Mouse (Mus musculus) spleen, postnatal 14 days (tissue): ENCODE measurements at regions not wholly inside any gene's neighbourhood (a gene's known extent, or its start where the extent isn't known, plus 50 kb on each side); places are given as distances from the start of the nearest gene placed in this dataset.

Source experiments
- DNase-seq, 2 experiments: peaks; one replicate each; pipeline ENCODE4 v3.0.0; 2021 to 2022; ENCODE audit warnings: low spot score in 2 of 2

DNA sequence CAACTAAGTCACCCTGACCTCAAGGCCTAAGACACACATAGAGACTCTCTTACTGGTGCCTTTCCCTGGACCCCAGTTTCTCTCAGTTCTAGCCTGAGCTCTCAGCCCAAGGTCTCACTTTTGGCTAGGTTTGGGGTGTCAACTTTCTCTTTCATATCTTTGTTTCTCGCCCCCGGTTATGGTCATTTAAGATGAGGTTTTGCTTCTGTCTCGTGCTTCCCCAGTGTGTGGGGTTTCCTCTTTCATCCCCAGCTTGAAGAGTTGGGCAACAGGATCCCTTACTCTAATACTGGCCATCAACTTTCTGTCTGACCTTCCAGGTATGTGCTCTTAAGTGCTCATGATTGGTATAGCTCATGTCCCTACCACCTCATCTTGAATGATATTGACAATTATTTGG lies 67.5 kb downstream of the Lmo4 start:
- DNase-seq: no peak

DNA sequence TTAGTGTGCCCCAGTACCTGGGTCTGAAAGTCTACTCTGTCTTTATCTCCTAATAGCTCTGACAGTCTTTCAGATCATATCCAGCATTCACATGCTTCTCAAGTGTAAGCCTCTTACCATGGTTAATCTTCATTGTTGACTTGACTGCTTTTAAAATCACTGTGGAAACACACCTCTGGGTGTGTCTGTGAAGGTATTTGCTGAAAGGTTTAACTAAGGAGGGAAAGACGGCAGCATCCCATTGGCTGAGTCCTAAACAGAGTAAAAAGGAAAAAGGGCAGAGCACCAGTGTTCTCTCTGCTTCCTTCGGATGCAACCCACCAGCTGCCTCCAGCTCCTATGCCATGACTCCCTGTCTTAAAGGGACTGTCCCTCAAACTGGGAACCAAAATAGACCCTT lies 68.6 kb downstream of the Lmo4 start:
- DNase-seq: no peak

DNA sequence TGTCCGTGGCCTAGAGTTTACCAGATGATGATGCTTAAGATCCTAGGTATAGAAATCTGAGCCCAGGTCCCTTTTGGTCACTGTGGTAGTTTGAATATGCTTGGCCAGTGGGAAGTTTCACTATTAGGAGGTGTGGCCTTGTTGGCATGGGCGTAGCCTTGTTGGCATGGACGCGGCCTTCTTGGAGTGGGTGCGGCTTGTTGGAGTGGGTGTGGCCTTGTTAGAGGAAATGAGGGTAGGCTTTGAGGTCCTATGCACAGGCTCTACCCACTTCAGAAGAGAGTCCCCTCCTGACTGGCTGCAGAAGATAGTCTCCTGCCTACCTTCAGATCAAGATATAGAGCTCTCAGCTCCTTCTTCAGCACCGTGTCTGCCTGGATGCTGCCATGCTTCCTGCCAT lies 69.4 kb downstream of the Lmo4 start:
- DNase-seq: no peak

DNA sequence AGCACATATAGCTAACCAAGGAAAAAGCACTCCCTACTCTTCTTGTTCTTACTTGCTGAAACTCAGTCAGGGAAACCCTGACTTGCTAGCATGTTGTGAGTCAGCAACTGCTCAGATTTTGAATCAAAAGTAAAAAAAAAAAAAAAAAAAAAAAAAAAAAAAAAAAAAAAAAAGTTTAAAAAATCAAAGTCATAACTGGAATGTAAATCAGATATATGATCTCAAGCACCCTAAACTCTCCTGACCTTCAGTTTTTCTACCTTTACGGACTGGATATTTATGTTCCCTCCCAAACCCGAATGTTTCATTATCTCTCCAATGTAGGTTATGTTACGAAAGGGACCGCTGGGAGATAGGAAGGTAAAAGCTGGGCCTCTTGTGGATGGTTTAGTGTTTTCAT lies 77.0 kb downstream of the Lmo4 start:
- DNase-seq: no peak

DNA sequence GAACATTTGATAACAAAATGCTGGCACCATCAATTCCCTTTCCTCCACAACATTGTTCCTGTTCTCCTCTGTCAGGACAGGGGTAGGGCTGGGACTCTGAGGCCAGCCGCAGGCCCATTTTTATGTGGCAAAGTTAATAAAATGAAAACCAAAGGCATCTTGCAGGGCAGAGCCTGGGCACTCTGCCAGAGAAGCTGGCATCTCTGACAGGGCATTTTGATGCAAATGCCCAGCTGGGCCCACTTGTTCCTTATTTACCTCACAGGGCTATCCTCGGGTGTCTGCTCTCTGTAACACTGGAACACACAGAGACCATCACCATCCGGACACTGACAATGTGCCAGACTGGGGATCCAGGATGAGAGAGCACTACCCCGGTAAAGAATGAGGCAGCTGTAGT lies 80.7 kb downstream of the Lmo4 start:
- DNase-seq: no peak

DNA sequence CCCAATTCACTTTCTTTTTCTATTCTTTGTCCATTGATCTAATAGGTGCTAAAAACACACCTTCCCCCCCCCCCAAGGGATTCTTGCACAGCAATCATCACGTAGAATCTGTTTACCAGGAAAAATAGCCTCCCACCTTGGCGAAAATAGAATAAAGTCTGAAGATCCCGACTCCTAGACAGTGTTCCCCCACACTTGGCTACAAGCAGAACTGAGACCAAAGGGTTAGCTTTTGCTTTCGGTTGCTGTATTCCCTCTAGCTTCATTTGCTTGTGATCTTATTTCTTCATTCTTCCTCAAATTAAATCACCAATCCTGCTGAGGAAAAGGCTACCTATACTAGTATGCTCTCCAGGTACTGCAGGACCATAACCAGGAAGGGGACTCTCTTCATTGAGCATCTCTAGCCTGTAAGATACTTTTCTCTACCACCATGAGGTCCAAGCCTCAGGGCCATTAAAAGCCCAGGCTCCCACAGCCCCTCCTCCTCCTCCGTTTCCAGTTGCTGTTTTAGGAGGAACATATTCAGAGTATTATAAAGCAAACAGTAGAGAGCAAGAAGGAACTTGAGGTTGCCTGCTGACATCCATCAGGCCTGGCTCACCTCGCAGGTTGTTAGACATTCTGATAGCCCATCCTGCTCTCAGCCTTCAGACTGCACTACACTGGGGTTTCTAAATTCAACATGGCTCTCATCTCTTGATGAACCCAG lies 81.5 kb downstream of the Lmo4 start:
- no peak for DNase-seq

DNA sequence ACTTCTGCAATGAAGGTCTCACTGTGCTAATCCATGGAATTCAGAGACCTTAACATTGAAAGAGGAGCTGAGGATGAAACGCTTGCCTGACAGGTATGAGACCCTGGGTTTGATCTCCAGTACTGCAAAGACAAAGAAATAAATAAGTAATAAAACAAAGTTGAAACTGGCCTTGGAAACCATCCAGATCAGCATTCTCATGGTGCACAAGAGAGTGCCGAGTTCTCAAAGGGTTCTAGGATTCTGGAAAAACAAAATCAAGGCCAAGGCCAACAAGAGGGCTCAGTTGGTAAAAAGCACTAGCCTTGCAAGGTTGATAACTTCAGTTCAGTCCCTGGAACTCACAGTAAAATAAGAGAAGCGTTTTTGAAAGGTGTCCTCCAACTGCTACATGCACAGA lies 85.9 kb downstream of the Lmo4 start:
- DNase-seq: no peak

DNA sequence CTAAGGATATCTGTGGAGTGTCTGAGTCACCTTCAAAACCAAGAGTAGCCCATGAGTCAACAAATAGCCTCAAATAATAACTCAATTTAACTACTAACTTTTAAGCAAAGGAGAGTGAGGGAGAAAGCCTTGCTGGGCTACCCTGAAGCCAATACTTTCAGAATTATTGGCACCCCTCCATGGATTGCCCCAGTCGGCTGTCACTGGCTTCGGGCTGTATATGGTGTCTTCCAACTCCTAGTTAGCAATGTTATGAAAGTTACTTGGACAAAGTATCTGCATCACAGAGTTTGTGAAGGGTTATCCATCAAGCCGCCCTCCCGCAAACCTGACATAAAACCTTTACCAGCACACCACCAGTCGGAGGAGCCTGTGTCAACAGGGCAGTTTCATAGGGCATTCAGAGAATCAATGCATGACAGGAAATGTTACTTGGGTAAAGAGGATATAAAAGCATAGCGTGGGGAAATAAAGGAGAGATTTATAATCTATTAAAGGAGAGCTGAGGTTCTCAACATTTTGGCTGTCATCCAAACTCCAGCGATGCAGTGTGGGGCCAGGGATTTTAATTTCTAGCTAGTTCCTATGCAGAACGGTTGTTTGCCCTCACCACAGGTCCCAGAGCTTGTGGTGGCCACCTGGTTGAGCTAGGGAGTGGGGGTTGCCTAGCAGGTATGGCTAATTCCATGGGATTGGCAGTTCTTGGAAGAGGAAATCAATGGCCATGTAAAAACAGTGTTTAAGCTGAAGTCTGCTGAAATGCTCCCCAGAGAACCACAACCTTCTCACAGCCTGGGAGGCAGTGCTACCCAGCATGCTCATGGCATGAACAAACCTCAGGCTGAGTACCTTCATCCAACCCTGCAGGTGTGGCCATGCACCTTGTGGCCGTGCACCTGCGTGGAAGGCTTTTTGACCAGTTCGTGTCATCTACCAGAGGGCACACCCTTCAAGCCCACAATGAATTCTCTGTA lies 91.1 kb downstream of the Lmo4 start:
- no peak for DNase-seq

DNA sequence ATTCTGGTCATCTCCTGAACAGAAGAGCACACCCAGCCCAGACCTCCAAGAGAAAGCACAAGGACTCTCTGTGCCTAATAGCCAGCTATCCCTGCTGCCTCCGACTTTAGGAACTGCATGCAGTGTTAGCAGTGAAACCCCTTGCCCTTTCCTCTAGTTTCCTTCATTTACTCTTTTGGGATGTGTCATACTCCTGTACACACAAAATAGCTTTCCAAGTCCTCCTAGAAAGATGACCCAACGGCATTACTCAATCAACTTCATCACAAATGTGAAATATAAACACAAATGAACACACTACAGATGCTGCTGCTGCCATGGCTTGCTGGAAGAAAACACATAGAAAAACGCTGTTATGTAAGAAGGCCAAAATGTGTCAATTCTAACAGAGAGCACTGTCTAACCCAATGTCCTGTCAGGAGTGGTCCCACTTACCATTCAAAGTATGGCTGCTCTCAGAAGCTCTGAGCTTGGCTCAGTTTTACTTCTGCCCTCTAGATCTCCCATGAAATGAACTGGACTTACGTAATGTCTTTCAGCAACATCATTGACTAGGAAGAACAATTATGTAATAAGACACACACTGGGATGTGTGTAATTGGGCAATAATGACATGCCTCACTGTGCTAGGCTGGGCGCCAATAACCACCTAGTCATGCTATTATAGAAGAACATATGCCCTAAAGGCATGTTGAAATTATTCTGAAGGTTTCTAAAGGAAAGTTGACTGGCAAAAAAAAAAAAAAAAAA lies 94.5 kb downstream of the Lmo4 start:
- no peak for DNase-seq

DNA sequence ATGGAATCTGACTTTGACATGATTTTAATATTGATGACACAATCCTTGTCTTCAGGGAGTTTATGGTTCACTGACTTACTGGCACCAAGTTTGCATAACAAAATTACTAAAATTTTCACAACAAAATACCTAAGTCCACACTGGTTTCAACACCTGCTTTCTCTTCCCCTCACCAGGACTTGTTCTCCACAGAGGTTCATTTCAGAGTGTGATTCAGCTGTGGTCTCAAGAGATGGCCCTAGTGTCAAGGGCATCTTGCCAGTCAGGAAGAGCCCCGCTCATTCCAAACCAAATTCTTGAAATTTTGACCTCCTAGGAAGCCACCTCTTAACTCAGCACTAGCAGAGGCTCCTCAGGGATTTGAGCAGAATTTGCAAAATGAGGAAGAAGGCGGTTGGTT lies 95.3 kb downstream of the Lmo4 start:
- no peak for DNase-seq

DNA sequence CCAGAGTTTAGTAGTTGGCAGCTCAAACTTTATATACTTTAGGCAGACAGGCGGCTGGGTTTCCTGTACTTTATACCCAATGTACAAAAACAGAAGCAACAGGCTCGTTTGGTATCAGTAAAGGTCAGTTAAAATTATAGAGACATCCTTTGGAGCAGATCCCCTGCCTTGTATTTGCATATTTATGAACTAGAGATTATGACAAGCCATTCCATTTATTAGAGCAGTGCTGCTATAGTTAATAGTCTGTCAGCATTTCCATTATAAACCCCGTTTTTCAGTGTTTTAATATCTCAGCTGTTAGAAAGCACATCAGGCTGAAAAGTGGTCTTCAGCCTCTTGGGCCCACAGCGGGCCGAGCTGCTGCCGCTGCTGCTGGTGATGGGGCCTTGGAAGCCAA lies 96.7 kb downstream of the Lmo4 start:
- no peak for DNase-seq

DNA sequence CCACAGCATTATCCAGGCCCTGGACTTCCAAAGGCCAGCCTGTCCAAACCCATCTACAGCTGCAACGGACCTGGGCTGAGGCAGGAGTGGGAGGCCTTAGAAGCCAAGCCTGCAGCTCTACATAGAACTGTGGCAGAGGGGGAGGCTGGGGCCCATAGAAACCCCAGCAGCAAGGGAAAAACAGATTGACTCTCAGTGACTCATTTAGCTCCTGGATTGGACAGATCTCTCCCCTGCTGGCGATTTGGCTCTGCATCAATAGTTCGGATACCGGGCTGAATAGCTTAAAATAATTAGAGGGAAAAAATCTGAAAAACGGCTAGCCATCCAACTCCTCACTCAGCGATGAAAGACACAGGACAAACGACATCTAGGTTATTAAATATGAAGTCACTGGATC lies 97.4 kb downstream of the Lmo4 start:
- DNase-seq: no peak

DNA sequence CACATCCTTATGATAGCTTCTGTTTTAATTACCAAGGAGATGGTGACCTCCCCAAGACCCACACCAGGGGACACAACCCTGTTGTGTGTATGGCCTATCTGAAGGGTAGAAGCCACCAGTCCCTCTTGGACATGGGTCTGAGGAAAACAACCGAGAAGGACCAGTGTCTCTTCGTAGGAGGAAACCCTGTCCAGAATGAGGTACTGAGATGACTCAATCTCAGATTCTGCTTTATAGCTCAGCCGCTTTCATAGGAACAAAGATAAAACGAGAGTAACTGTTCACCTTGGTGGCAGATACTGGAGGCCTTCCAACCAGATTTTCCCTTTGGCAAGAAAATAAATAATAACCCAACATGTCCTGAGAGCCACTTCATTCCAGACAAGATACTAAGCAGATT lies 100.7 kb downstream of the Lmo4 start:
- no peak for DNase-seq

DNA sequence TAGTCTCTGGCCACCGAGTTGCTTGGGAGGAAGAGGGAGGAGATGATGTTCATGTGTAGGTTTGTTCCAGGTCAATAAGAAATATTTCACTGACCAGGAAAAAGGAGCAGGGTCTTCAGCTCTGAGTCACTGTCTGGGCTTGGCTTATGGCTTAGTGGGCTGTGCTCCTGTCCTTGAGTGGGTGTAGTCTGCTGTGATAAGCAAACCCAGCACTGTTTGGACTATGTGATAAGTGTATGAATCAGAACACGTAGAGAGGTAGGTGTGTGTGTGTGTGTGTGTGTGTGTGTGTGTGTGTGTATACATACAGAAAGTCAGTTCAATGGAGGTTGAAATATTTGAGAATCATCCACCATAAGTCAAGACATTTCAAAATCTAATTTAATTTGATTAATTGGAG lies 105.6 kb downstream of the Lmo4 start:
- no peak for DNase-seq

DNA sequence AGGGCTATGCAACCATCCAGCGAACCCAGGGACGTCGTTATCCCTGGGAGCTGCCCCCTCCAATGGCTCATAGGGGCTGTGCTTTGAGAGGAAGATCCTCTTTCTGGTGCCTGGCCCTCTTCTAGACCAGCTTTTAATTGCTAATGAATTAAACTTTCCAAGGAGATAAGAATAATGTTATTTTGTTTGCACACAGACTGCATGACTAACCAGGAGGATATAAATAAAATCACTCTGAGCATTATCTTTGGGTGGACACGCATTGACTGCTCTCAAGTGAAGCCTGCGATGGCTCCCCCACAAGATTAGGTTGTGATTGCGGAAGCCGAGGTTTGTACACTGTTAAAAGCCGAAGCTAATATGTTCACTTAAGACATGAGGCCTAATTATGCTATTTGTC lies 106.3 kb downstream of the Lmo4 start:
- no peak for DNase-seq

DNA sequence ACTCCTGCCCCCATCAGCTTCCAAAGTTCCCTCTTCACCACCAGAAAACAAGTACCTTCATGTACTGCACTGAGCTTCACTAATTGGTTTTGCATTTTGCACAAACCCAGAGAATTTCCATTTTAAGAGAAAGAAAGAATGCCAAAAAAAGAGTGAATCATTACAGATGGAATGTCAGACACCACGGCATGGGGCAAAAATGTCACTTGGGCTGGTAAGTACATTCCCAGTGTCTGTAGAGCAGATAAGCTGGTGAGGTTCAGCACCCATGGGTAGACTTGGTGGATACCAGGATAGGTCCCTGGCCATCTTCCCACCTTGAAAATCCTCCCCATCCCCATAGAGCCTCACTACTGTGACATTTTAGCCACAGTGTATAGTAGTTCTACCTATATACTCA lies 113.8 kb downstream of the Lmo4 start:
- DNase-seq: no peak

DNA sequence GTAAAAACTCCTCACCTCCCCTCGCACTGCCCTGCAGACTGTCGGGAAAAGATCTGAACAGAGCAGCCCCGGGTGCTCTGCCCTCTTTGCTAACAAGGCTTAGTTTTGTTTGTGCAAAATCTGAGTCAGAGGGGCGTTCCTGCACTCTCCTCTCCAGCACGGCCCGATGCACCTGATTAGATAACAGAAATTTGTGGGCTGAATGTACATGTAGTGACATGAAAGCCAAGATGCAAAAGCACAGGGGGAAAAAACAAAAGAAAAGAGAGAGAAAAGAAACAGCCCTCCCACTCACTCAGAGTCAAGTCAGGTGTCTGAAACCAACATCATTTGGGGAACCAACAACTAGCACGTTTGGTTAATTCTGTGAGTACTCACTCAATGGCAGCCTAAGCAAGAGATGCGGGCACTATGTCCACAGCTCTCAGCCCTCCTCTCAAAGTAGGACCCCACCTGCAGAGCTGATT lies 115.2 kb downstream of the Lmo4 start:
- DNase-seq: no peak

DNA sequence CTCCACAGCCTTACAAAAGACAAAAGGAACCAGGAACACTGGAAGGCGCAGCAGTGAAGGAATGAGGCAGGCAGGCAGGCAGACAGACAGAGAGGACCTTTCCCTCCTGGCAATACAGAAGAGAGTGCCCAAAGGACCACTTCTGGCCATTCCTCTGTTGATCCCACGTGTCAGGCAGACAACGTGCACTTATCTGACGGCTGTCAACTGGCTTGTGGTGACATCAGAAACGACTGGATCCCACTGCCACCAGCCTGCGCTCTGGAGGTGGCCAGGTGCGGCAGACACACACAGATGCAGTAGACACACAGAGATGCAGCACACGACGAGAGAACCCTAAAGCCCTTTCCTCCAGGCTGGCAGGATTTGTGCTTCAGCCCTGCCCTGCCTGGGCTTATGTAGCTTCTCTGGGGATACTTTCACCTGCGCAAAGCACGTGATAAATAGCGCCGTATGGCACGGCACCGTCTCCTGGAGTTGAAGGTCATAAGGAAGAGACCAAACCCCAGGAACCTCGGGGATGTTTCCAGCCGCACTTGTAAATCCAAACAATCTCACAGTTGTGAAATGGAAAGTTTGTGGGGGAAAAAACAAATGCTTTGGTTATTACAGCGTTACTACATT lies 116.6 kb downstream of the Lmo4 start:
- DNase-seq: no peak

DNA sequence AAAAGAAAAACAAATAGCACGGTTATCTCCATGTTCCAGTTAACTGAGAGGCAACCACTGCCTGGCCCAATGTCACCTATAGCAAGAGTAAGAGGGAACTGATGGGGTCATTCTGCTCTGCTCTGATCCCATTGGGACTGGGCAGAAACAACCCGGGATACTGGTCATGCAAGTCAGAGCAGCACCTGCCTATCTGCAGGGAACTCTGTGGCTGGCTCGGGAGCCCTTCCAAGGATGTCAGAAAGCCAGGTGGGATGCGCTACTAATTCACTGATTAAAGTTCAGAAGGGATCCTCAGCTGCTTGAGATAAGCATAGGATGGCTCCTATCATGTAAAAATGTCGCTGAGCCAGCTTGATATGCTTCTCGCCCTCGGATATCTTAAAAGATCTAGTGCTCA lies 117.2 kb downstream of the Lmo4 start:
- DNase-seq: no peak

DNA sequence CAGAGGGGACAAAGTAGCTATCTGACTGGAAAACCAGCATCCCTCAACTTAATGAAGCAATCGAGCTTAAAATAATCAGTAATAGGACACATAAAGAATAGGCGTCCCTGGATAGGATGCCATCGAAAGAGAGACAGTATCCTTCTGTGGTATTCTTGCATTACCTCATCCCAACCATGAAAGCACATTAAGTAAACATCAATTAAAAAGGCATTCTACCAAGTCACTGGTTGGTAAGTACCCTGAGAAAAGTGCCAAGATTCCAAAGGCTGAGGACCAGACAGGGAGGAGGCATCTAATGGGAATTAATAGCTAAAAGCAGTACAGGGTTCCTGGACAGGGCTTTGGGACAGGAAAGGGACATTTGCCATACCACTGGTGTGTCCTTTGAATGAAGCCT lies 118.8 kb downstream of the Lmo4 start:
- DNase-seq: no peak

DNA sequence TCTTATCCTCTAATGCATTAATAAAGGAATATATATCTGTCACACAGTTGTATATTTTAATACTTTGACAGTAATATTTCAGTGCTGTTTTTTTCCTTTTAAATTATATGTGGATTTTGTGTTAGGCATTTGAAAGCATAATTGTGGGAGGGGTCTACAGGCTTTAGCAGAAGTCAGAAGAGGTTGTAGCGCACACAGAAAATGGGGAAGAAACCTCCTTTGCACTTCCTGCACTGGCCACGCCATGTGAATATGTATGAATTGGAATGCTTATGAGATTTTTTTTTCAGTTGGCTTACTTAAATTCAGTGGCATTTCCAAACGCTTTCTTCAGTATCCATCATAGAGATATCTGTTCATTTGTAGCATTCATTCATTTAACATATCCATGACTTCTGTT lies 125.1 kb downstream of the Lmo4 start:
- DNase-seq: no peak
